Mouse (Mus musculus) intestine, embryonic 16.5 days (tissue): ENCODE measurements around the gene Nrm. TPM values are rescaled to one million over a fixed set of nuclear protein-coding genes. Genes with fewer than 3 reads are reported as not detected.

Source experiments
- ATAC-seq: fragments of 200-750 bp; cut with Nextera tagmentation; 2 replicates; pipeline ENCODE4 v1.8.0; 2017; ENCODE audit warnings: moderate TSS enrichment, moderate library complexity
- H3K27ac ChIP-seq: fragments of 300-500 bp; sonication (generic); 2 replicates; pipeline ENCODE4 v1.5.1; 2014; ENCODE audit warnings: mild to moderate bottlenecking, low read length
- H3K27me3 ChIP-seq: fragments of 300-500 bp; sonication (generic); replicated peaks from 2 replicates; pipeline ENCODE4 v1.6.1; 2014; ENCODE audit warnings: low read length, control low read depth, mixed read lengths; ENCODE audit not compliant: control insufficient read depth, insufficient read depth
- H3K36me3 ChIP-seq: fragments of 300-500 bp; sonication (generic); 2 replicates; pipeline ENCODE4 v1.6.1; 2014; ENCODE audit warnings: low read length, control low read depth; ENCODE audit not compliant: control insufficient read depth, insufficient read depth
- H3K4me1 ChIP-seq: fragments of 300-500 bp; sonication (generic); 2 replicates; pipeline ENCODE4 v1.6.1; 2014; ENCODE audit warnings: low read length, control low read depth, mixed read lengths; ENCODE audit not compliant: control insufficient read depth, insufficient read depth
- H3K4me2 ChIP-seq: fragments of 300-500 bp; sonication (generic); 2 replicates; pipeline ENCODE4 v1.6.1; 2014; ENCODE audit warnings: low read depth, low read length, control low read depth
- H3K4me3 ChIP-seq: fragments of 300-500 bp; sonication (generic); 2 replicates; pipeline ENCODE4 v1.5.1; 2014; ENCODE audit warnings: mild to moderate bottlenecking, low read length
- H3K9ac ChIP-seq: fragments of 300-500 bp; sonication (generic); 2 replicates; pipeline ENCODE4 v1.6.1; 2014; ENCODE audit warnings: low read depth, low read length
- H3K9me3 ChIP-seq: fragments of 300-500 bp; sonication (generic); 2 replicates; pipeline ENCODE4 v1.6.1; 2016; ENCODE audit warnings: low read length, control low read depth; ENCODE audit not compliant: control insufficient read depth
- WGBS: fragments of 180-500 bp; shearing (Covaris S2); extraction: QIAGEN DNeasy Blood & Tissue Kit; methylation state at CpG from one replicate; pipeline ENCODE4 v1.1.7; 2014; 5-methylcytosine and 5-hydroxymethylcytosine counted together
- polyA plus RNA-seq: library from polyadenylated mRNA; unstranded; fragments of >200 nt; fragmentation: Nextera tagmentation; extraction: Ambion mirVana; gene quantifications from 2 replicates; pipeline ENCODE4 v1.2.1, GENCODE M21; 2015

Nrm gene
- polyA plus RNA-seq, 1 experiment from 2014 or later: 51.7 TPM

DNA sequence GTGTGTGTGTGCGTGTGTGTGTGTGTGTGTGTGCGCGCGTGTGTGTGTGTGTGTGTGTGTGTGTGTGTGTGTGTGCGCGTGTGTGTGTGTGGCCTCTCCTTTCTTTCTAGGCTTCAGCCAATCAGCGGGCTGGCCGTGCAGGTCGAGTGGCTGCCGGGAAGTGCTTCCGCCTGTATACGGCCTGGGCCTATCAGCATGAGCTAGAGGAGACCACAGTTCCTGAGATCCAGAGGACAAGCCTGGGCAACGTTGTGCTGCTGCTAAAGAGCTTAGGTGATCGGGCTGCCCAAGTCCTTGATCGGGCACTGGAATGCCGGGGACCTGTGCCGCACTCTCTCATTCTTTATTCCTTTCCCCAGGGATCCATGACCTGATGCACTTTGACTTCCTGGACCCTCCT lies 26.6 kb downstream of the Nrm start:
- H3K36me3 ChIP-seq: peaks cover 32% of the 10 kb centered on the region

DNA sequence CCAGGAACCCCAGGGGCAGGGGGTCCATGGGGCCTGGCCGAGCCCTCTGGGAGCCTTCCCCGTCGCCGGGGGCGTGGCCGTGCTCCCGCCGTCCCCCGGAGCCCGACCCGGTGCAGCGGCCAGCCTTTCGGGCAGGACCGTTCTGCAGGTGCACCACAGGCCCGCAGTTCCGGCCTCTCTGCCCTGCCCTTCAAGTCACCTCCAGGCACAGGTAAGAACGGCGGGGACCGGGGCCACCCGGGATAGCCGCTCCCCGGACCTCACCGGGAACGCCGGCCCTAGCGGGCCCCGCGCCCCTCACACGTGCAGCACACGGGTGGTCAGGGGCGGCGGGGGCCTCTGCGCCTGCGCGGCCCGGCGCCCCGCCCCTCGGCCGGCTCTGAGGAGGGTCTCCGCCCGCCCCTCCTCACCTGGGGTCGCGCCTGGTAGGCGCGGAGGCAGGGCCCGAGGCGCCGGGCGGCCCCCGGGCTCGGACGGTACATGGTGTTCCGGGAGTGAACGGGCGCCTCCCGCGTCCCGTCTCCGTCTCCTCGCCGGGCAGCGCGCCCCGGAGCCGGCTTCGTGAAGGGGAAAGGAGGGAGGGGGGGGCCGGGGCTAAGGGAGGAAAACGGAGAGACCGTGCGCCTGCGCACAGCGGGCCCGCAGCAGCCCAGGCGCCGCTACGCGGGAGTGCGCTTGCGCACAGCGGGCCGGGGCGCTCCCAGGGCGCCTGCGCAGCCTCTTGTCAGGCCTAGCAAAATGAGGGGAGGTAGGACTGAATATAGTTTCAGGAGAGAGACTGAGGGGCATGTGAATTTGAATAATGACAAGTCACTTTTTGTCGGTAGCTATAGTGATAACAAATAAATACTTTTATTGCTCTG lies 35.9 kb downstream of the Nrm start, which contains the start of gene 2310061I04Rik:
TSS of gene 2310061I04Rik (minus strand) at position 651 of the 863 bp plus-strand sequence.
- peak; percentile 95 for ATAC-seq
- Histone ChIP-seq H3K9me3 (no peaks in the 10 kb centered on the region), H3K27ac (peak within 1 kb of the TSS; percentile 72), H3K9ac (peak within 1 kb of the TSS; percentile 84), H3K36me3 (peaks cover 11% of the 10 kb centered on the region; the same call in 1 of the 2 replicates), H3K4me3 (peak within 1 kb of the TSS; percentile 72), H3K4me1 (peaks cover 14% of the 10 kb centered on the region), H3K27me3 (no peaks in the 10 kb centered on the region), H3K4me2 (peak within 1 kb of the TSS; percentile 92)
- under 1% methylated on average over 82 of the region's 86 CpGs for WGBS

More for the DNA sequence above, 26.6 kb downstream of the Nrm start:
- Histone ChIP-seq H3K27me3 (no peaks in the 10 kb centered on the region), H3K4me3 (no peak overlapping the region), H3K27ac (no peak overlapping the region), H3K9ac (no peak overlapping the region), H3K4me2 (no peak overlapping the region), H3K9me3 (no peaks in the 10 kb centered on the region), H3K4me1 (no peaks in the 10 kb centered on the region)
- no peak for ATAC-seq
- WGBS: 70% methylated on average over 11 of the region's 17 CpGs

DNA sequence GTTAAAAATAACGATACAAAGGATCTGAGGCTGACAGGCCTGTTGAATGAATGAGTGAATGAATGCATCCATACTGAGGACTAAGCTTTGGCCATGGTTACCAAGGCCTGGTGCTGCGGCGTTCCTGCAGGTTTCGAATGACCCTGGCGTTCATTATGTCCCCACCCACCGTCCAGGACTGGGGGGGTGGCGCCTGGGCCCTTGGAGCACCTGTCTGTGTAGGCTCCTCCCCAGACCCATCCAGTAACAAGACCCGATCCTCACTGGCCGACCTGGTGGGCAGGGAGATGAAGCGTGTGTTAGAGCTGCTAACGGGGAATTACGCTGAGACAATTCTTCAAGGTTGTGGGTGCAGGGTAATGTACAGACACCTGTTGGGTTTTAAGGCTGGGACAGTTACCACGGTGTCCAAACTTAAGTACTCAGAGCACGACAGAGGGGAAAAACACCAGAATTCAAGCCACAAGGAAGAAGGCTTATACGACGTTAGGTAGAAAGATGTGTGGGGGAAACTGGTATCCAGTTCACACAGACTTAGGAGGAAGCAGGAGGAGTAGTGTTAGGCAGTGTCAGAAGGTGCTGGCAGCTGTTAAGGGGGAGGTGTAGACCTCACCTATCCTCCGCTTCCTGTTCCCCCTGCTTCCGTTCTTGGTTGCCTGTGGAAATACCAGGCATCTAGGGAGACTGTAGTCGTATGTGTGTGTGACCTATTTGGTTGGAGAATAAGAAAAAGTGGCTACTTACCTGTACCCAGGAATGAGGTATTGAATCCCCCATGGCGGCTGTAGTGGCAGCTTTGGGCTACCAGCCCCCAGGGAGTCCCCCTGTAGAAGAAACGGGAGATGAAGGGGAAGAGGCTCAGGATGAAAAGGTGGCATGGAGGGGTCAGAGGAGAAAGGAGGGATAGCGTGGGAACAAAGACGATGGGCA lies 36.8 kb downstream of the Nrm start:
- ATAC-seq: peak; percentile 56
- Histone ChIP-seq H3K27ac (peak overlapping the region; percentile 4; the same call in 1 of the 2 replicates), H3K36me3 (peaks cover 9% of the 10 kb centered on the region; the same call in 1 of the 2 replicates), H3K27me3 (no peaks in the 10 kb centered on the region), H3K4me3 (peak overlapping the region; percentile 72), H3K4me1 (peaks cover 14% of the 10 kb centered on the region), H3K4me2 (peak overlapping the region; percentile 51), H3K9ac (peak overlapping the region; percentile 66), H3K9me3 (no peaks in the 10 kb centered on the region)
- 40% methylated on average over 23 of the region's 23 CpGs for WGBS

DNA sequence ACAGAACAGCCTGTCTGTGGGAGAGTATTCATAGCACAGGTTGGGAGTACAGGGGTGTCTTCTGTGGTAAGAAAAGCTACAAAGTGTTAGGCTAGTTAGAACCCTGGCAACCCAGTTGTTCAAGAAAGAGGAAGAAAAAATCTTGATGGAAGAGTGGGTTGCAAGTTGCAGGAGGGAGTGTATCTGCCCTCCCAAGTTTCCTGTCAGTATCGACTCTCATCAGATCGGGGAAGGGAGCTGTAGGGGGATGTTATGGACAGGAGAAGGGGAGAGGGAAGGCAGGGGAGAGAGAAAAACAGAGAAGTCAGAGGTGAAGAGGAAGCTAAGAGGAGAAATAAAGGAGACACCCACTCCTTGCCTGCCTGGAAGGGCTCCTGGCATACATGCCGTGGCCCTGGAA lies 39.5 kb downstream of the Nrm start:
- no peak overlapping the region for H3K9ac ChIP-seq
- WGBS: 93% methylated on average over 3 of the region's 3 CpGs
- H3K27me3 ChIP-seq: no peaks in the 10 kb centered on the region
- H3K4me2 ChIP-seq: no peak overlapping the region
- H3K4me1 ChIP-seq: peaks cover 13% of the 10 kb centered on the region
- no peaks in the 10 kb centered on the region; the same call in 1 of the 2 replicates for H3K36me3 ChIP-seq
- H3K27ac ChIP-seq: no peak overlapping the region
- no peak for ATAC-seq
- no peak overlapping the region for H3K4me3 ChIP-seq
- H3K9me3 ChIP-seq: no peaks in the 10 kb centered on the region

DNA sequence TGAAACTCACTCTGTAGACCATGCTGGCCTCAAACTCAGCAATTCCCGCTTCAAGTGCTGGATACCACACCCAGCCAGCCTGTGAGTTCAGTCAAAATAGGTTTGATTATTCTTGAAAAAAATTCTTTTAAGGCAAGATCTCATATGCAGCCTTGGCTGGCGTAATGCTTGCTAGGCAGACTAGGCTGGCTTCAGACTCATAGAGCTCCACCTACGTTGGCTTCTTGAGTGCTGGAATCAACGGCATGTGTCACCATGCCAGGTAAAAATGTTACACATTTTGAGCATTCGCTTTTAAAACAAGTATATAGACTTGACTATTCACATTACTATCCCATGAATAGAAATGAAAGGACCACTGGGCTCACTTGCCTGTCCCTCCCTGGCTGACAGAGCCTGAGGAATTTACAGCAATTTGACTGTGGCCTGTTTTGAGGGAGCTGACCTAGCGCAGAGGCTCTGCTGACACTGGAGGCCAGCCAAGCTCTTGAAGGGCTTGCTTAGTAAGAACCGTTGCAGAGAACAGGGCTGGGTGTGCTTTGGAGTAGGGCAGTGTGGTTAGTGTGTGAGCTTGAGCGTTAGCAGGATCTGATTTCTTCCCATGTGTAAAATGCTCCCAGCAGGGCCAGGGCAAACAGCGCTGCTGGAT lies 42.3 kb downstream of the Nrm start:
- Histone ChIP-seq H3K36me3 (peaks cover 3% of the 10 kb centered on the region), H3K27ac (no peak overlapping the region), H3K4me3 (no peak overlapping the region), H3K9me3 (no peaks in the 10 kb centered on the region), H3K9ac (no peak overlapping the region), H3K4me2 (no peak overlapping the region), H3K4me1 (no peaks in the 10 kb centered on the region), H3K27me3 (no peaks in the 10 kb centered on the region)
- WGBS: 87% methylated on average over 9 of the region's 9 CpGs
- no peak for ATAC-seq

DNA sequence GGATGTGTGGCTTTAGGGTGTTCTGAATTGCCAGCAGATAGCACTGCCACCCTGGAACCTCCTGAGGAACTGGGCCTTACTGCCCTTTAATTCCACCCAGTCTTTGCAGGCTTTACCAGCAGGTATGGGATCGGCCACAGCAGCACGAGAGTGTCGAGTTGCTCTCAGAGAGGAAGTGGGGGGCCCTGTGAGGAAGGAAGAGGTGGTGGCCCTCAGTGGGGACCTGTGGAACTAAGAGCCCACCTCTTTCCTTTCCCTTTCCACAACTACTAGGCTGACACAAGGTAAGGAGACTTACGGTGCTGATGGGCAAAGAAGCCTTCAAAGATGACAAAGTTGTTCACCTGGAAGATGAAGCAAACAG lies 42.9 kb downstream of the Nrm start:
- Histone ChIP-seq H3K4me1 (peaks cover 4% of the 10 kb centered on the region), H3K27me3 (no peaks in the 10 kb centered on the region), H3K27ac (no peak overlapping the region), H3K9me3 (no peaks in the 10 kb centered on the region), H3K4me3 (no peak overlapping the region), H3K36me3 (peaks cover 3% of the 10 kb centered on the region), H3K4me2 (no peak overlapping the region), H3K9ac (no peak overlapping the region)
- 84% methylated on average over 4 of the region's 4 CpGs for WGBS
- no peak for ATAC-seq

DNA sequence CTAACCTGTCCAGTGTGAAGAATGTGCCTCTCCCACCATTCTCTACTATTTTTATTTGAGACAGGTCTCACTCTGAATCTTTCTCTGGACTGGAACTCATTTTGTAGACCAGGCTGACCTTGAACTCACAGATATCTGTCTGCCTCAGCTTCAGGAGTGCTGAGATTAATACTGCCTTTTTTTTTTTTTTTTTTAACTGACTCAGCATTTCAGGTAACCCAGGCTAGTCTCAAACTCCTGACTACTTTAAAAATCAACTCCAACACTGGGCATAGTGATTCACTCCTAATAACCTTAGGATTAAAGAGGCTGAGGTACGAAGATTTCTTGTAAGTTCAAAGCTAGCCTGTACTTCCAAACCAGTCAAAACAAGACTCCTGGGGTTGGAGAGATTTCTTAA lies 44.5 kb downstream of the Nrm start:
- no peak for ATAC-seq
- Histone ChIP-seq H3K4me1 (peaks cover 8% of the 10 kb centered on the region), H3K4me2 (no peak overlapping the region), H3K9me3 (no peaks in the 10 kb centered on the region), H3K36me3 (peaks cover 3% of the 10 kb centered on the region), H3K4me3 (no peak overlapping the region), H3K27ac (no peak overlapping the region), H3K9ac (no peak overlapping the region), H3K27me3 (no peaks in the 10 kb centered on the region)
- 96% methylated on average over 1 of the region's 1 CpGs for WGBS

DNA sequence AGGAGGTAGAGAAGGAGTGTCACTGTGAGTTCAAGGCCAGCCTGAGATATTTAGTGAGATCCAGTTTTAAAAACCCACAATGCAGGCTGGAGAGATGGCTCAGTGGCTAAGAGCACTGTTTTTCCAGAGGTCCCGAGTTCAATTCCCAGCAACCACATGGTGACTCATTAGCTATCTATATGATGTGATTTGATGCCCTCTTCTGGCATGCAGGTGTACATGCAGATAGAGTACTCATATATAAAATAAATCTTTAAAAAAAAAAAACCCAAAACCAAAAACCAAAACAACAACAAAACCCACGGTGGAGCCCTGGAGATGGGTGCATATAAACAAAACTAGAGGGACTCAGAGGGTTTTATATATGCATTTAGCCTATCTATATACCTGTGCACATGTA lies 46.5 kb downstream of the Nrm start:
- Histone ChIP-seq H3K4me2 (no peak overlapping the region), H3K9me3 (no peaks in the 10 kb centered on the region), H3K9ac (no peak overlapping the region), H3K4me3 (no peak overlapping the region), H3K27me3 (no peaks in the 10 kb centered on the region), H3K36me3 (peaks cover 9% of the 10 kb centered on the region), H3K27ac (no peak overlapping the region), H3K4me1 (peaks cover 8% of the 10 kb centered on the region)
- WGBS: 80% methylated on average over 2 of the region's 2 CpGs
- no peak for ATAC-seq
